Mouse (Mus musculus) urinary bladder, postnatal 4 days (tissue): ENCODE data around the gene Nr1d2.
"Not testable (repeated sequence)": the region's sequence is repeated elsewhere in the genome, so short reads cannot be mapped to it uniquely, and the experiment has no call there.

Experiments used
- DNase-seq, 2 experiments: peaks; one replicate each; pipeline ENCODE4 v3.0.0; 2021 to 2022; ENCODE audit warnings: low spot score in 2 of 2

Nr1d2 gene

GRCm38 (mm10) chr14:18238750-18239731, at the start of gene Nr1d2:
Nr1d2 (minus strand) TSS chr14:18239127.
- peak; percentile 99 to 100 for DNase-seq

GRCm38 (mm10) chr14:18287391-18287790, 48.5 kb upstream of the Nr1d2 start:
- no peak for DNase-seq

DNA sequence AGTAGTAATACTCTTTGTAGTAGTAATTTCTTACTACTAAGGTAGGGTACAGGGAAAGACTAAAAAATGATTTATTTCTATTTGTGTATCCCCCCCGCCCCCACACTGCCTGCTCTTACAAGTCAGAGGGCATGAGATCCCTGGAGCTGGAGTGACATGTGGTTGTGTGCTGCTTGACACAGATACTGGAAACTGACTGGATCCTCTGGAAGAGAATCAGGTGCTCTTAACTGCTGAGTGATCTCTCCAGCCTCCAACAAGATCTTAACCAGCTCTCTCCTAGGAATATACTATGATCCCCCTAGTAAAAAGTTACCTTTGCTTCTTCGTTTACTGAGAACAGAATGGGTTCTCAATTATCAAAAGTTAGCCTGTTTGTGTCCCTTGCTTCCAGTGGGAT, 47.5 kb upstream of the Nr1d2 start:
- no peak for DNase-seq

DNA sequence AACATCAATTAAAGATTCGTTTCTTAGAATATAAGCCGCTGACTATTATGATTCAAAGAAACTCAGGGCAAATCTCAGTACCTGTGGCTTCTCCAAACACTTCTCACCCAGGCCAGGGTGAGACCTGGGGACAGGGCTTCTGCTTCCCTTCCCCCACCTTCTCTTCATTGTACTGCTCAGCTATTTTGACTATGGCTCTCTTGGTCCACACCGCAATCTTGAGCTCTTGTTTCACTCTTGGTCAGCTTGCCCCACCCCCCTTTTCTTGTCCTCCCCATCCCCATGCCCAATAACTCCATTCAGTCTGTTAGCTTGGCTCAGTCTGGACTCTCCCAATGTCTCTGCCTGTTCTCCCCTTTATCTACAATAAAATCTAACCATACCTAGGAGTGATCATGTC, 46.5 kb upstream of the Nr1d2 start:
- DNase-seq = no peak

DNA sequence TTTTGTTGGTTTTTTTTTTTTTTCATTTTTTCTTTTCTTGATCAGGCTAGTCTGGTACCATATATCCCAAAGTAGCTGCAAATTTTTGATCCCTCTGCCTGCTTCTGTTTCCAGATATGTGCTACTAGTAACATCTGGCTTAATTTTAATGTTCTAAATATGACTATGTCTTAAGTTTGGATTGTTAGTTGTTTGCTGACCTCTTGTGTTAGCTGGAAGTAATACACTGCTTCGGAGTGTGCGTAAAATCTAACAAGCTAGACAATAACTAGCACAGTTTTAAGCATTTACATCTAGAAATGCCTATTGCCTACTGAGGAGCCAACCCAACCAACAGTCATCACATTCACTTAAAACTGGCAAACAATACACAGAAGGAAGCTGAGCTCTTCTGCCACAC, 45.7 kb upstream of the Nr1d2 start:
- no peak for DNase-seq

DNA sequence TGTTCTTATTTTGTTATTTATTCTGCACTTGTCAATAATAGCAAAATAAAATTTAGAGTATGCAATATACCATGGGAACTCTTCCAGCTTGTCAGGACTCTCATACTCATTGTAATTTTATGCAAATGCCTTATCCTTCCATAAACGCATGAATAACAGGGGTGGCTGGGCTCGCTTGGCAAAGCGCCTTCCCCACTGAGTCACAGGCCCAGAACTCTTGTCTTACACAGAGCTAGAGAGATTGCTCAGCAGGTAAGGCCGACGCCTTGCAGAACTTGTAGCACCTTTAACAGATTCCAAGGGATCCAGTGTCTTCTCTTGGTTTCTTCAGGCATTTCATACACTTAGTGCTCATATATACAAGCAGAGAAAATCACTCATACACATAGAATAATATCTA, 41.4 kb upstream of the Nr1d2 start:
- DNase-seq = no peak

DNA sequence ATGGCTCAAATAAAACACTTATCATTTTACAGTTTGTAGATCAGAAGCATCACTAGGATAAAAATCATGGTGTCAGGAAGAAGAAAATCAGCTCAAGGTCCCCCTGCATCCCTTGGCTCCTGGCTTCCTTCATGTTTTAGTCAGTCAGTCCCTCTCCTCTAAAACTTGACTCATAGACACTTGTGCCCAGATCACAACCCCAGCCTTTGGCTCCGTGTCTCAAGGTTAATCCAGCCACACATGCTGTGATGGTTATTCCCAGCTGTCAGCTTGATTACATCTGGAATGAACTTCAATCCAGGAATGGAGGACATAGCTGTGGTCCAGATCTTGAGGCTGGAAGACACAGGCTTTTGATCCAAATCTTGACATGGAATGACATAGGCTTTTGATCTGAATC, 35.6 kb upstream of the Nr1d2 start:
- DNase-seq = no peak

DNA sequence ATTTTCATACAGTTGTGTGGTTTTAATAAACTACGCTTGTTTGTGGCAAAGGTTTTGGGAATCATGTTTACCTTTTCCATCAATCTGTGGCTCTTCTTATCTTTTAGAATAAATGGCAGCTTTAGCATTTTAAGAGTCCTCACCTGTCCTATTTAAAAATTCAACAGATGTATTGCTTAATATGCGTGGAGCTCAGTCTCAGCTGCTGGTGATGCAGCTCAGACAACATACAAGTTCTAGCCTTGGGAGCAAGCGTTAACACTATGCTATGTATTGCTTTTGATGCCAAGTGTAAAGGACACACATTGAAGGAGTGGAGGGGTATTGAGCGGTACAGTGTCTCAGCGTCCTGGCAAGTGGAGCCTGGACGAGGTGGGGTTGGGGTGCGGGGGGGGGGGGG, 32.7 kb upstream of the Nr1d2 start:
- DNase-seq = no peak

DNA sequence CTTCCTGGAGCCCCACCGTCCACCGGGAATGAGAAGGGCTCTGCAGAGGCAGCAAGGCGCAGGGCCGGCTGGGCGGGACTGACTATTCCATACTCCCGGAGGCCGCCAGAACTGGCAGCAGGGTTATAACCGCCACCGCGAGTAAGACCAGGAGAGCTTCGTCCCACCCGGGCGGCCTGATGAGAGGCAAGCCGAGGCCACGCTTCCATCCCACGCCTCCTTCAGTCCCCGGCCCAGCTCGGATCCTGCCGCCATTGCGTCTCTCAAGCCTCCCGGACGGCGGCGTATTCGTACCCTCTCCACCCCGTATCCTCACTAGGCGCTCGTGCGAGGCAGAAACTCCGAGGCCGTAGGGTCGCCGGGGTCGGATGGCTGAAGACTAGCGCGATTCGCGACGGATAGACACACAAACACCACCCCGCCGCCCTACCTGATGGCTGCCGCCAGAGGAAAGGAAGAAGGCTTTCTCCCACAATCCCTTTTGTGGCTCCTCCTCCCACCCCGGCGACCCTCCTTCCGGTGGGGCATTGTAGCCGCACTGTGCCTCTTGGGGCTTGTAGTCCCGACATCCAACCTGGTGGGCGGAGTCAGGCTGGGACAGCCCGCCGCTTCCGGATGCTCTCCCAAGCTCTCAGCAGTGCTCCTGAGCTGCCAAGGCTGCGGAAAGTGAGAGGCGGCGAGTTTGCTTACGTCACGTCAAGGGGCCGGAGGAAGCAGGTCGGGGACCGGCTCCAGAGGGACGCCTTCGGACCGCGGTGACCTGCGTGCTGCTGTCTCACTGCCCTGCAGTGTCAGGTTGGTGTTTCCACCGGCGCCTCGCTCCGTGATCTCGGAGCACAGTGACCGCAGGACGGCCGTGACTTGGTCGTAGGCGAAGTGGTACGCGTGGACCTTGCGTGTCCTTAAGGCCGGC, 31.9 kb upstream of the Nr1d2 start, which contains the start of the genes Nkiras1 and Rpl15:
TSS of gene Nkiras1 (plus strand) at position 608 of the 913 bp plus-strand sequence.
TSS of gene Rpl15 (minus strand) at position 863 of the 913 bp plus-strand sequence.
- peak; percentile 97 to 99 for DNase-seq

DNA sequence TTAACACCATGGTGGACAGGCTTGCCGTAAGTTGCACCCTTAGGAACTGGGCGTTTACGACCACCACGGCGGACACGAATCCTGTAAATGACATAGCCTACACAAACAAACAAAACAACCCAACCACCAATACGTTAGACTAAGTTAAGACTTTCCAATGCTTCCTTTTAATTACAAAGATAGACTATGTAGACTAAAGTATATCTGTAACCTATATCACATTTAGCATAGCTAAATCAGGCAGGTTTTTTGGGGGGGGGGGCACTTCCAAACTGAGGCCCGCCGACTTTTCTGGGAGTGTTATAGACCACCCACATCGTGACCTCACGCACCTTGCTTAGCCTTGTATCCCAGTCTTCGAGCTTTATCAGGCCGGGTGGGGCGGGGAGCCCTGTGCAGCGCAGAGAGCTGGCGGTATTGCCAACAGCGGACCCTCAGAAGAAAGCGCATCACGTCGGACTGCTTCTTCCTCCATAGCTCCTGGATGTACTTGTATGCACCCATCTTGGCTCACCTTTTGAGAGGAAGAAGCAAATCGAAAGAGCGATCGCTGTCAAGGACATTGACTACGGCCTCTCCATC, 31.1 kb upstream of the Nr1d2 start:
- DNase-seq = not testable (repeated sequence)

- DNase-seq = no peak
Observed at GRCm38 (mm10) chr14:18263427-18263826, 24.5 kb upstream of the Nr1d2 start.

GRCm38 (mm10) chr14:18261203-18261602, 22.3 kb upstream of the Nr1d2 start:
- DNase-seq = no peak

DNA sequence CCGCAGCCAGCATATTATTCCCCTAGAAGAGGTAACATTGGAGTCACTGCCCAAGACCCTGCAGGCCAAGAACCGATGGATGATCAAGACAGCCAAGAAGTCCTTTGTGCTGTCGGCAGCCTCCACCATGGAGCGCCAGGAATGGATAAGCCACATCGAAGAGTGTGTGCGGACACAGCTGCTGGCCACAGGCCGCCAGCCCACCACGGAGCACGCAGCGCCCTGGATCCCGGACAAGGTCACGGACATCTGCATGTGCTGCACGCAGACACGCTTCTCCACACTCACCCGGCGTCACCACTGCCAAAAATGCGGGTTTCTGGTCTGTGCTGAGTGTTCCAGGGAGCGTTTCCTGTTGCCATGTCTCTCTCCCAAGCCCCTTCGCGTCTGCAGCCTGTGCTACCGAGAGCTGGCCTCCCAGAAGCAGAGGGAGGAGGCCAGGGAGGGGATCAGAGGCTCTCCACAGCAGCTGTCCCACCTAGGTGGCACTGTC, 3.8 kb upstream of the Nr1d2 start:
- no peak for DNase-seq

DNA sequence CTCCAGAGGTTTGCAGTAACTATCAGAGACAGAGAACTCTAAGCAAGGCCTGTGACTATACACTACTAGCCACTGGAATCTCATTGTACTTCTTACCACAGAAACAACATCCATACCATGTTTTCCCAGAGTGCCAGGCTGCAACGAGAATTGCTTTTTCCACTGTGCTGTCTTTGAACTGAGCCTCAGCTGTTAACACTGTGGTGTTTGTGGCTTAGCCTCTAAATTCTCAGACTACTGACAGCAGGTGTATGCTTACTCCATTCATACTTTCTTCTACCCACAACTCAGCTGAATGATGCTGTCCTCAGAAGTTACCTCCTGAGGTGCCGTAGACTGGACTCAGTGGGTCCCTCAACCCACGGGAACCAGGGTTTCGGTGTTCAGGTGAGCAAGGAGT, 2.9 kb upstream of the Nr1d2 start:
- no peak for DNase-seq

DNA sequence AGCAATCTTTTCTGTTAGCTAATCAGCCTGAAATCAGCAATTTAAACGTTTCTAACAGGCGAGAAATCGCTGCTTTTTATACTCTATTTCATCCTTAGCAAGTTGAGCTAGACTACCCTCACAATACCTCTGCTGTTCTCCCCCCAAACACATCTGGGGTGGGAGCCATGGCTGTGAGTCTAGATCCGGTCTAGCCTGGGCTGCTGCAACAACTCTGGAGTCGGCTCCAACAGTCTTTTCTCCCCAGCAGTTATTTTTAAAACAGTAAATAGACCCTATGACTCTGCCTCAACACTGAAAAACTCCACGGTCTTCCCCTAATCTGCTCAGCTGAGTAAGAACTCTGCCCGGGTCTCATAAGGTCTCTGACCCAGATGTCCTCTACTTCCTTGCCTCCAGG, 1.2 kb upstream of the Nr1d2 start:
- no peak for DNase-seq

DNA sequence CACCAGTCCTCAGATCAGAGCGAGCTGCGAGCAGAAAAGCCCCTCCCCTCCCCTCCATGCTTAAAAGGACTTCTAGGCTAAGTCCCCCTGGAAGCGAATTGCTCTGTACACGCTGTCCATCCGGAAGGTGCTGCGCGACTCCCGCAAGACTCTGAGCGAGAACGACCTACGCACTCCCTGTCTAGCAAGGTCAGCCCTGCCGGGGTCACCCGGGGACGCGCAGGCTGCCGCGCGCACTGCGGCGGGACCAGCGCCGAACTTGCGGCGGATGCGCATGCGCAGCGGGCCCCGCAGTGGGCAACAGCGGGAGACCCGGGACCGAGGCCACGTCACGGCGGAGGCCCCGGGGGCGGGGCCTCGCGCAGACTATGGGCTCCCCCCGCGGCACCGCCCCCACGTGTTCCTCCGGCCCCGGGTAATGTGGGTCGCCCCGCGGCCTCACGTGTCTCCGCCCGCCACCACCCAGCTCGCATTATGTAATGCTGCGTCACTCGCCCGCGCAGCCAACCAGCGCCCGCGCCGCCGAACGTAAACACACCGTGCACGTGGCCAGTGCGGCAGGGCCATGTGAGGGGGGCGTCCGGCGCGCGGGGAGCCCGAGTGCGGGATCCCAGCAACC, 687 bp downstream of the Nr1d2 start:
- peak; percentile 97 for DNase-seq

GRCm38 (mm10) chr14:18237381-18237780, 1.5 kb downstream of the Nr1d2 start:
- no peak for DNase-seq

DNA sequence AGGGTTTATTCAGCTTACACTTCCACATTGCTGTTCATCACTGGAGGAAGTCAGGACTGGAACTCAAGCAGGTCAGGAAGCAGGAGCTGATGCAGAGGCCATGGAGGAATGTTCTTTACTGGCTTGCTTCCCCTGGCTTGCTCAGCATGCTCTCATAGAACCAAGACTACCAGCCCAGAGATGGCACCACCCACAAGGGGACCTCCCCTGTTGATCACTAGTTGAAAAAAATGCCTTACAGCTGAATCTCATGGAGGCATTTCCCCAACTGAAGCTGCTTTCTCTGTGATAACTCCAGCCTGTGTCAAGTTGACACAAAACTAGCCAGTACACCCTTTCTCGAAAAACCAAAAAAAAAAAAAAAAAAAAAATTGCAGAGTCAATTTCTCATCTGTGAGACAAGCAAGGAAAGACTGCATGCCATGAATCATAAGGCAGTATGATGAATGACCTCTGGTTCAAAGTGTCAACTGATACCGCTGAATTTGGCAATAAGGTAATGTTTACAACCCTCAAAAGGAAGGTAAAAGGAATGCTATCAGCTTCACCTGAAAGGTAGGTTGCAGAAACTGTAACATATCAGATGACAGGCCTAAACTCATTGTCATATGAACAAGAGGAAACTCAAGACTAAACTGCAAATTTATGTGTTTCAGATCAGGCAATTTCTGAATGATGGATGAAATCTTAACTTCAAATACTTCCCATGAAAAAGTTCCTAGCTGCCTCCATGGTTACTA, 2.3 kb downstream of the Nr1d2 start:
- DNase-seq = not testable (repeated sequence)

- no peak for DNase-seq
Observed at GRCm38 (mm10) chr14:18233981-18234960, 4.7 kb downstream of the Nr1d2 start.
